Comparison of ENCODE assay signal across 18 mouse cellular contexts in the genomic region with DNA sequence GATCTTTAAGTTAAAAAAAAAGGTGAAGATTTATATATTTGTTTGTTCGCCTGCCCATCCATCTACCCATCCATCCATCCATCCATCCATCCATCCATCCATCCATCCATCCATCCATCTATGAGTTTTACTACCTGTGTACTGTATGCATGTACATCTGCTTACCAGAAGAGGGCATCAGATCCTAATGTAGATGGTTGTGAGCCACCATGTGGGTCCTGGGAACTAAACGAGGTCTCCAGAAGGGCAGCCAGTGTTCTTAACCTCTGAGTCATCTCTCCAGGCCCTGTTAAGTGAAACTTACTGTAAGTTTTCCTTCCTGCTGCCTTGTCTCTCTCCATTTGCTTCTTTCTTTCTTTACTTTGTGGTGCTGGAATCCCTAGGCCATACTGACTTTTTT. TPM values are rescaled to one million over a fixed set of nuclear protein-coding genes. Genes with fewer than 3 reads are reported as not detected.
A peak's percentile ranks its signal among the peaks of the same experiment; 100 is the strongest.
DNase-seq lines count a peak whose midpoint lies in the region; ATAC-seq and TF ChIP-seq lines count a peak whose summit lies in the region.
"Had no signal": no experiment of that assay in that cellular context is flagged by ENCODE, and none has a peak within 500 bp of the region (broad histone marks: within the 10 kb centered on the region; RNA-seq: fewer than 3 reads in every experiment).

No protein-coding gene starts in this region.

- no peak overlapping the region for H3K27ac ChIP-seq in kidney, postnatal 0 days
- H3K27ac ChIP-seq in kidney, embryonic 14.5 days (ENCODE audit: low read depth, low read length): no peak overlapping the region
- H3K27ac ChIP-seq: embryonic facial prominence, embryonic 10.5 days had no signal

- H3K4me1 ChIP-seq in kidney, postnatal 0 days (replicated peaks; ENCODE audit: insufficient read depth, low read length): no peaks in the 10 kb centered on the region
- H3K4me1 ChIP-seq in kidney, embryonic 14.5 days (ENCODE audit: control insufficient read depth, insufficient read depth, low read length): no peaks in the 10 kb centered on the region; the same call in 1 of the 2 replicates

- no peak for DNase-seq in kidney, postnatal 0 days (ENCODE audit: low spot score)
- DNase-seq in 3134 (ENCODE audit: extremely low read depth, insufficient read length, low spot score): peak; percentile 57
- DNase-seq in 416B (ENCODE audit: low read depth): peak; percentile 69
- peak; percentile 87 for DNase-seq in R1 (ENCODE audit: low read depth, low spot score)
- DNase-seq in right cerebral cortex, postnatal 25 days: no peak
- DNase-seq: adrenal gland, postnatal 36 days; cerebellum, postnatal 14 days; gastrocnemius, postnatal 14 days; heart, postnatal 4 days; kidney, postnatal 14 days; lung, postnatal 4 days had no signal

- ATAC-seq in kidney, postnatal 0 days (replicated peaks; ENCODE audit: low FRiP score, low read depth): no peak
- ATAC-seq in kidney, embryonic 14.5 days (ENCODE audit: low FRiP score, low TSS enrichment): no peak
- ATAC-seq in monocyte, adult 5-6 weeks (replicated peaks; ENCODE audit: insufficient number of reproducible peaks, low FRiP score, low TSS enrichment, poor library complexity, severe bottlenecking): no peak
- ATAC-seq: activated CD4-positive, CD25-positive, alpha-beta regulatory T cell, adult 4 months had no signal

- no peaks in the 10 kb centered on the region for H3K36me3 ChIP-seq in kidney, postnatal 0 days (ENCODE audit: insufficient read depth, low read length)
- H3K36me3 ChIP-seq in kidney, embryonic 14.5 days (ENCODE audit: control insufficient read depth, insufficient read depth, low read length): no peaks in the 10 kb centered on the region
- H3K36me3 ChIP-seq: embryonic facial prominence, embryonic 10.5 days; heart, embryonic 12.5 days had no signal

- WGBS in kidney, postnatal 0 days: 59% methylated on average over 2 of the region's 2 CpGs
- 75% methylated on average over 2 of the region's 2 CpGs for WGBS in kidney, embryonic 14.5 days

- no peak overlapping the region for H3K9ac ChIP-seq in kidney, postnatal 0 days (ENCODE audit: low read depth, low read length)
- no peak overlapping the region for H3K9ac ChIP-seq in kidney, embryonic 14.5 days (ENCODE audit: low read depth, low read length)
- H3K9ac ChIP-seq: heart, embryonic 12.5 days had no signal

- peak; percentile 57 for TF ChIP-seq CTCF in kidney, postnatal 0 days (IDR thresholded peaks at IDR 0.05; ENCODE audit: low read depth)

- no peaks in the 10 kb centered on the region for H3K27me3 ChIP-seq in kidney, postnatal 0 days (ENCODE audit: insufficient read depth, low read length)
- no peaks in the 10 kb centered on the region for H3K27me3 ChIP-seq in kidney, embryonic 14.5 days (ENCODE audit: control insufficient read depth, insufficient read depth, low read length)
- H3K27me3 ChIP-seq: heart, embryonic 12.5 days had no signal

- H3K9me3 ChIP-seq in kidney, postnatal 0 days (replicated peaks; ENCODE audit: low read length): no peaks in the 10 kb centered on the region
- no peaks in the 10 kb centered on the region for H3K9me3 ChIP-seq in kidney, embryonic 14.5 days (ENCODE audit: control insufficient read depth, low read length)

- H3K4me3 ChIP-seq in kidney, postnatal 0 days (replicated peaks; ENCODE audit: low read depth, low read length): no peak overlapping the region
- H3K4me3 ChIP-seq in kidney, embryonic 14.5 days (ENCODE audit: low read length): no peak overlapping the region
- H3K4me3 ChIP-seq: embryonic facial prominence, embryonic 10.5 days; erythroblast, embryonic 14.5 days; heart, embryonic 12.5 days had no signal

- H3K4me2 ChIP-seq in kidney, postnatal 0 days (ENCODE audit: low read length): no peak overlapping the region
- H3K4me2 ChIP-seq in kidney, embryonic 14.5 days (replicated peaks; ENCODE audit: low read depth, low read length): no peak overlapping the region
- H3K4me2 ChIP-seq: heart, embryonic 12.5 days; midbrain, embryonic 11.5 days had no signal

RNA-seq across cellular contexts. Expression of a gene that starts 19.8 kb away (rescaled TPM):
- 175 and 205 TPM in 2 replicates for polyA plus RNA-seq in kidney, postnatal 0 days (2015; fragmentation: Nextera tagmentation; extraction: Ambion mirVana)
- 312 and 390 TPM in 2 replicates for polyA plus RNA-seq in kidney, embryonic 14.5 days (2014; fragmentation: Nextera tagmentation; extraction: Ambion mirVana)
- total RNA-seq in monocyte, adult 5-6 weeks (2017): 1.2 TPM in 1 of 3 replicates, not detected in the others

RNA-seq across cellular contexts. Expression of a gene that starts 33.8 kb away (rescaled TPM):
- 14,836 and 15,514 TPM in 2 replicates for polyA plus RNA-seq in kidney, postnatal 0 days (2015; fragmentation: Nextera tagmentation; extraction: Ambion mirVana)
- 14,375 and 16,963 TPM in 2 replicates for polyA plus RNA-seq in kidney, embryonic 14.5 days (2014; fragmentation: Nextera tagmentation; extraction: Ambion mirVana)
- 6,587 to 7,071 TPM (median 6,776 TPM) in 3 replicates for total RNA-seq in monocyte, adult 5-6 weeks (2017)

RNA-seq across cellular contexts. Expression of a gene that starts 45.2 kb away (rescaled TPM):
- 9.6 and 9.9 TPM in 2 replicates for polyA plus RNA-seq in kidney, postnatal 0 days (2015; fragmentation: Nextera tagmentation; extraction: Ambion mirVana)
- 11.7 and 14.6 TPM in 2 replicates for polyA plus RNA-seq in kidney, embryonic 14.5 days (2014; fragmentation: Nextera tagmentation; extraction: Ambion mirVana)
- total RNA-seq in monocyte, adult 5-6 weeks (2017): 1.6 to 3.6 TPM (median 2.3 TPM) in 3 replicates

Comparison
In these comparisons a context has a peak if more than half of its experiments do, and no peak if none do; other contexts are left out.
1. DNase-seq: peak in 3134 (single experiment), 416B (single experiment) and R1 (single experiment); none in kidney, postnatal 0 days (single experiment) and right cerebral cortex, postnatal 25 days (single experiment).